Mouse (Mus musculus) G1E (cell line): ENCODE measurements at regions not wholly inside any gene's neighbourhood (a gene's known extent, or its start where the extent isn't known, plus 50 kb on each side); places are given as distances from the start of the nearest gene placed in this dataset.

Source experiments
- ATAC-seq: 2 replicates; pipeline ENCODE4 v1.8.0; 2016; ENCODE audit warnings: mild to moderate bottlenecking; ENCODE audit not compliant: insufficient number of reproducible peaks, poor library complexity, low FRiP score, severe bottlenecking; ENCODE audit errors: extremely low read depth
- DNase-seq: peaks from one replicate; pipeline ENCODE4 v3.0.0; 2012; ENCODE audit warnings: low spot score
- H3K27me3 ChIP-seq: 2 replicates; pipeline ENCODE4 v1.6.1; 2012; ENCODE audit warnings: mild to moderate bottlenecking, low read length, inconsistent platforms; ENCODE audit not compliant: insufficient read depth
- H3K36me3 ChIP-seq: replicated peaks from 2 replicates; pipeline ENCODE3; 2012; ENCODE audit warnings: mild to moderate bottlenecking, inconsistent platforms
- H3K4me1 ChIP-seq: 2 replicates; pipeline ENCODE4 v1.6.1; 2012; ENCODE audit warnings: low read depth, low read length, inconsistent platforms, mixed read lengths; ENCODE audit not compliant: insufficient read depth
- H3K4me3 ChIP-seq: 2 replicates; pipeline ENCODE4 v1.5.1; 2012; ENCODE audit warnings: low read depth, mild to moderate bottlenecking, inconsistent platforms, low read length, moderate library complexity, mixed read lengths
- H3K9me3 ChIP-seq: replicated peaks from 2 replicates; pipeline ENCODE4 v1.6.1; 2012; ENCODE audit warnings: inconsistent platforms
- CTCF ChIP-seq: IDR thresholded peaks from 2 replicates; pipeline ENCODE4 v1.5.1; 2012; ENCODE audit warnings: low read depth, low read length, inconsistent platforms, mixed read lengths
- GATA1 ChIP-seq: IDR thresholded peaks from 2 replicates; pipeline ENCODE4 v1.6.1; 2012; ENCODE audit warnings: borderline replicate concordance, low read length, inconsistent platforms, mixed read lengths
- GATA2 ChIP-seq: IDR thresholded peaks from 2 replicates; pipeline ENCODE4 v1.6.1; 2012; ENCODE audit warnings: low read depth, low read length, inconsistent platforms, borderline replicate concordance
- POLR2AphosphoS5 ChIP-seq: IDR thresholded peaks from 2 replicates; pipeline ENCODE4 v1.6.1; 2012; ENCODE audit warnings: low read depth, low read length, inconsistent platforms; ENCODE audit not compliant: insufficient replicate concordance
- TAL1 ChIP-seq: conservative IDR thresholded peaks from 2 replicates; pipeline ENCODE4 v1.6.1; 2012; ENCODE audit warnings: low read depth, low read length, inconsistent platforms, mixed read lengths

DNA sequence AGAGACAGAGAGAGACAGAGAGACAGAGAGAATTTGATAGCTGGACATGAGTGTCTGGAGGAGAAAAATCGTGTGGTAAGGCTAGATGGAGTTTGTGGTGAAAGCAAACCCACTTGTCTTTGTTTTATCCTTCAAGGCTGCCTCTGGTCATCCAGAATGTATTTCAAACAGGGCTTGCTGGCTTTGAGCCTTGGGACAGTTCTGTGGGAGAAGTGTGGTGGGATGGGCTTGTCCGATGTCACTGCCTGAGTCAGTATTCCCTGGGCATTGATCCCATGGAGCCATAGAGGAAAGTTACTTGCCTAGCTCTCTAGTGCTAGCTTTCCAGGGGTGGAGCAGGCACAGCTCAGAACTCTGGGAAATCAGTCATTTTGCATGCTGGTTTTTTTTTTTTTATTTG, 417.9 kb upstream of the Trpc7 start:
- H3K4me3 ChIP-seq = no peak overlapping the region
- ATAC-seq = no peak
- H3K27me3 ChIP-seq = no peaks in the 10 kb centered on the region
- DNase-seq = no peak
- H3K9me3 ChIP-seq = peaks cover 55% of the 10 kb centered on the region
- TF ChIP-seq POLR2AphosphoS5 (no peak), GATA2 (no peak), CTCF (no peak), GATA1 (no peak), TAL1 (no peak)
- no peaks in the 10 kb centered on the region for H3K36me3 ChIP-seq
- no peaks in the 10 kb centered on the region for H3K4me1 ChIP-seq

GRCm38 (mm10) chr13:57311235-57311634, 415.4 kb upstream of the Trpc7 start:
- Histone ChIP-seq H3K4me3 (no peak overlapping the region), H3K9me3 (peaks cover 63% of the 10 kb centered on the region), H3K27me3 (no peaks in the 10 kb centered on the region), H3K4me1 (no peaks in the 10 kb centered on the region), H3K36me3 (no peaks in the 10 kb centered on the region)
- TF ChIP-seq TAL1 (no peak), POLR2AphosphoS5 (no peak), GATA2 (no peak), CTCF (no peak), GATA1 (no peak)
- ATAC-seq (no peak), DNase-seq (no peak)

DNA sequence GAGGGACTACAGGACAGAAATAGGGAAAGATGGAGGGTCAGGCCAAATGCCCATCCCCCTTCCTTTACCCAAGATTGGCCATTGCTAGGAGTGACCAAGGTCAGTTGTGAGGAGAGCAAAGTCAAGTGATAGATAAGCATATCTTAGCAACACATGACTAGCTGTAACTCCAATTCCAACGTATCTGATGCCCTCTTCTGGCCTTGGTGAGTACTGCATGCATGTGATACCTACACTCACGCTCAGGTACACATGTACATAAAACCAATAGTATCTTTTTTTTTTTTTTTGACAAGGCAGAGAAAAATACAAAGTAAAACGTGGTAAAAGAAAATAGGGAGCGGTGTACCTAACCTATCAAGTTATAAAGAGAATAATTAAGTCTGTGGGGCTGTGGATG, 413.8 kb upstream of the Trpc7 start:
- no peak for ATAC-seq
- no peaks in the 10 kb centered on the region for H3K4me1 ChIP-seq
- no peak for DNase-seq
- no peak for TF ChIP-seq GATA1
- no peak for TF ChIP-seq POLR2AphosphoS5
- TF ChIP-seq CTCF = no peak
- no peak for TF ChIP-seq TAL1
- no peak for TF ChIP-seq GATA2
- H3K27me3 ChIP-seq = no peaks in the 10 kb centered on the region
- H3K4me3 ChIP-seq = no peak overlapping the region
- H3K9me3 ChIP-seq = peaks cover 55% of the 10 kb centered on the region
- H3K36me3 ChIP-seq = no peaks in the 10 kb centered on the region

DNA sequence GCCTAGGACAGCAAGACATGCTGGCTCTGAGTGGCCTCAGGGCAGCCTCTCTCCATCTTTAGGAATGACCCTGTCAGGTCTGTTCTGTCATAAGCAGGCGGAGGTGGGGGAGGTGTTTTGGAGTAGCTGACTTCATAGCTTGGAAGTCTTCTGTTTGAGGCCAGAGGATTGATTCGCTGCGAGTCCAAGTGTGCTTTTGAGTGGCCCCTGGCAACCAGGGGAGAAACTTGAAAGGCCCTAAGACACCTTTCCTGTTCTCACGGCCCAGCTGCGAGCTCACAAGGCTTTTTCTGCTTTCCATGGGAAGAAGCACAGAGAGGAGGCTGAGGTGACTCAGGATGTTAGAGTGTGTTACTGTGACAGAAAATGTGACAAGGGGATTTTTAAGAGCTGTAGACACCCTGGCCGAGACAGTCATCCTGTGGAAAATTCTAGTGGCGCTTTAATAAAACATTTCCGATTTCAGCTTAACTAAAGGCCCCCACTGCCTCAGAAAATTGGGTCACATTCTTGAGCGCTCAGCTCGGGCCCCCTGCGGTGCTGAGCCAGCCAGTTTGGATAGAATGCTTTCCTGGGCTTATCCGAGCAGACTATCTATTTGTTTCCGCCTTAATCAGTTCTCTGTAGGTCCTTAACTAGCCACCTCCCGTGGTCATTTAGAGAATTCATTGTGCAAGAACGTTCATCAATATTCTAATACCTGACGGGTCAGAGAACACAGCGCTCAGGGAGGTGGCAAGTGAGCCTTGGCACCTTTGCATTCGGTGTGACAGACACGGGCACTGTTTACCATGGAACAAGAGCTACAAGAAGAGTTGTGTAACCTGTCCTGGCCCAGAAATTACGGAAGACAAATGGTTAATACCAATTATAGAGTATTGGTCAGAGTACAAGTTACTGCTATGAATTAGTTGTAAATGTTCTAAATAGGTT, 412.4 kb upstream of the Trpc7 start:
- Histone ChIP-seq H3K4me1 (no peaks in the 10 kb centered on the region), H3K9me3 (peaks cover 56% of the 10 kb centered on the region), H3K27me3 (no peaks in the 10 kb centered on the region), H3K4me3 (no peak overlapping the region), H3K36me3 (no peaks in the 10 kb centered on the region)
- ATAC-seq (no peak), DNase-seq (no peak)
- TF ChIP-seq TAL1 (no peak), CTCF (no peak), GATA1 (no peak), GATA2 (no peak), POLR2AphosphoS5 (no peak)

DNA sequence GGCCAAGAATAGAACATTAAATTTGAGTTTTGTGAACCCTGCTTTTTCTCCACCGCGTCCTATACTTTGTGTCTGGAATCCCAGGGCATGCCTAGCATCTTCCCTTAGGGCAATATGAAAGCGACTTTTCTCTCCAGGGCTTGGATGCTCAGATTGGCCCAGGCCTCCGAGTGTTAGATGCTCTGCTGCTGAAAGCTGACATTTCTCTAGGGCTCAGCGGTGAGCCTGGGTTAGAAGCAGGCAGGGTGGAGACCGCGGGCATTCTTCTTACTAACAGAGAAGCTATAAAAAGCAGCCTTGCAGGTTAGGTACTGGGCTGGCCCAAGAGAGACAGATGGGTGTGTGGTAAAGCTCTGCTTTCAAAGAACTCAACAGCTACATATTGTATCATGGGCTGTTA, 409.8 kb upstream of the Trpc7 start:
- no peak overlapping the region for H3K4me3 ChIP-seq
- H3K27me3 ChIP-seq = no peaks in the 10 kb centered on the region
- H3K36me3 ChIP-seq = no peaks in the 10 kb centered on the region
- ATAC-seq (no peak), DNase-seq (no peak)
- peaks cover 43% of the 10 kb centered on the region for H3K9me3 ChIP-seq
- H3K4me1 ChIP-seq = no peaks in the 10 kb centered on the region
- no peak for TF ChIP-seq GATA1
- TF ChIP-seq GATA2 = no peak
- TF ChIP-seq CTCF = no peak
- no peak for TF ChIP-seq POLR2AphosphoS5
- no peak for TF ChIP-seq TAL1

GRCm38 (mm10) chr13:57303805-57304204, 408.0 kb upstream of the Trpc7 start:
- TF ChIP-seq GATA2 = no peak
- TF ChIP-seq GATA1 = no peak
- TF ChIP-seq TAL1 = no peak
- no peak for TF ChIP-seq POLR2AphosphoS5
- TF ChIP-seq CTCF = no peak
- H3K4me1 ChIP-seq = no peaks in the 10 kb centered on the region
- no peak overlapping the region for H3K4me3 ChIP-seq
- no peak for ATAC-seq
- no peak for DNase-seq
- H3K27me3 ChIP-seq = no peaks in the 10 kb centered on the region
- peaks cover 38% of the 10 kb centered on the region for H3K9me3 ChIP-seq
- no peaks in the 10 kb centered on the region for H3K36me3 ChIP-seq
